Mouse (Mus musculus): ENCODE measurements around the gene Onecut1.

The Onecut1 gene

DNA sequence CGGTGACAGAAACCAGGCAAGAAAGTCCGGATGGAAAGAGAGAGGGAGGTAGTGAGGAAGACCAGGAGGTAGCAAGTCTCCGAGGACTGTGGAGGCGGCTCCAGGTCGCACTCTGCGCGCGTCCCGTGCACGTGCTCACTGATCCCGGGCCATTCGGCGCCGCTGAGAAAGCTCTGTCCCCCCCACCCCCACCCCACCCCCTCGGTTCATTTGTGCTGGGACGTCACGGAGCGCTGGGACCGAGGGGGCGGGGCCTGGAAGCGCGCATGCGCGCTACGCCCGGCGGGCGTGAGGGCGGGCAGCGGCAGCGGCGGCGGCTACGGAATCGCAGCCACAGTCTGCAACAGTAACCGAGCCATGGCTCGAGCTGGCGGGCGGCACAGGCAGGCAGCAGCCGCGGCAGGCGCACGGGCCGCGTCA lies at the start of gene Onecut1:
TSS of gene Onecut1 (plus strand) at position 361 of the 420 bp plus-strand sequence.
- DNase-seq (ENCODE audit: low read depth, low spot score): peak; percentile 66

- DNase-seq (ENCODE audit: low read depth, low spot score): peak; percentile 3
Observed at GRCm38 (mm10) chr9:74819736-74820511, 41.8 kb upstream of the Onecut1 start.

- no peak for DNase-seq (ENCODE audit: low read depth, low spot score)
Observed at GRCm38 (mm10) chr9:74825102-74825501, 36.6 kb upstream of the Onecut1 start.

GRCm38 (mm10) chr9:74829206-74829605 lies 32.5 kb upstream of the Onecut1 start:
- no peak for DNase-seq (ENCODE audit: low read depth, low spot score)

DNA sequence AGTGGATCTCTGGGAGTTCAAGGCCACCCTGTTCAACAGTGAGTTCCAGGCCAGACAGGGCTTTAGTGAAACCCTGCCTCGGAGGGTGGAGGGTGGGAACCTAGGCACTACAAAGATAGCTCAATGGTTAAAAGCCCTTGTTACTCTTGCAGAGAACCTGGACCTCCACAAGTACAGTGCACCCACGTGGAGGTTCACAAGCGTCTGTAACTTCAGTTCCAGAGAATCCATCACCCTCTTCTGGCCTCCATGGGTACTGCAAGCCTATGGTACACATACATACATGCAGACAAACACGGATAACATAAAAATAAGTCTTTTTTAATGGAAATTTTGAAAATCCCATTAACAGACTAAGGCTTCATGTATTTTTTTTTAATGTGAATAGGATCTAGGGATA lies 18.8 kb upstream of the Onecut1 start:
- no peak for DNase-seq (ENCODE audit: low read depth, low spot score)

GRCm38 (mm10) chr9:74846867-74847830 lies 14.6 kb upstream of the Onecut1 start:
- no peak for DNase-seq (ENCODE audit: low read depth, low spot score)

GRCm38 (mm10) chr9:74848411-74849194 lies 13.1 kb upstream of the Onecut1 start:
- no peak for DNase-seq (ENCODE audit: low read depth, low spot score)

DNA sequence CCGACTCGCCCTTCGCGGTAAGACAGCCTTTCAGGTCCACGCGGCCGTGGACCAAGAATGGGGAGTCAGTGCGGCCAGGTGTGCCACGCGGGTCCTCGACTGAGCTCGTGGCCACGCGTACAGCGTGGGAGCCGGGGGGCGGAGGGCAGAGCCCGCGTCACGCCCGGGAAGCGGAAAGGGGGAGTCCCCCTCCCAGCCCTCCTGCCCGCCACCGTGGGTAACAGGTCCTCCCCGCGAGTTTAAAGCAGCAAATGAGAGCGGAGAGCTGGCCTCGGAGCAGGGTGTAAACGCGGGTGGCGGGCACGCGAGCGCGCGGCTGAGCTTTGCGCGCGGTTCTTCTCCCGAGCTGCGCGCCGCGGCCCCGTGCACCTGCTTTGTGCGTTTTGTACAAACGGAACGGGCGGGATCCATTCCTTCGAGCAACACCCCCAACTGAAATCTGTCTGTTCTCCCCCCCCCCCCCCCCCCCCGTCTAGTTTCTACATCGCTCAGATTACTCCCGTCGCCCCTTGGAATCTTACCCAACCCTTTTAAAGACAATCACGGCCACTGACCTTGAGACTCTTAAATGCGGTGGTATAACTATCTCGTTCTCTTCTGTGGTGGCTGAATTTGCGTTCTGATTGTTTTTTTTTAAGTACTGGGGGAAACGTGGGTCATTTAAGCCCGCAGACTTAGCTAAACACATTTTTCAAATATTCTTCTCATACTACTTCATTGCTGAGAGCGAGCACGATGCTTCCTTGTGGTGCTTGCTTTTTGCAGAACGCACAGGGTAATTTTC lies 12.3 kb upstream of the Onecut1 start:
- no peak for DNase-seq (ENCODE audit: low read depth, low spot score)

GRCm38 (mm10) chr9:74849979-74850780 lies 11.5 kb upstream of the Onecut1 start:
- DNase-seq (ENCODE audit: low read depth, low spot score): no peak

- DNase-seq (ENCODE audit: low read depth, low spot score): no peak
Observed at GRCm38 (mm10) chr9:74850781-74851145, 11.0 kb upstream of the Onecut1 start.

DNA sequence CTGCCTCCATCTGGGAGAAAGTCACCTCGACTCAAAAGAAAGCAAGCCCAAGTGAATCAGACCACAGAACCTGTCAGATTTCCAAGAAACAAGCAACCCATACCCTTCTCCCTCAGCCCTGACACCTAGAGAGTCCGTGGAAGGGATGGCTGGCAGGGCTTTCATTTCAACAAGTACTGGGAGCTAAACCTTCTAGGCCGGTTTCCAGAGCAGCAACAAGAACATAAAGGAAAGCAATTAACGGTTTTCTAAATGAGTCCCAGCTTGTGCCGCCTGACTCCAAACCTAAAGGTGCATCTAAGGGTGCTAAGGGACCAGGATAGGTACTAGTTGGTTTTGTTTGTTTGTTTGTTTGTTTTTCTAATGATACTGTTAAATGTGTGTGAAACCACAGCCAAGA lies 10.1 kb upstream of the Onecut1 start:
- no peak for DNase-seq (ENCODE audit: low read depth, low spot score)

DNA sequence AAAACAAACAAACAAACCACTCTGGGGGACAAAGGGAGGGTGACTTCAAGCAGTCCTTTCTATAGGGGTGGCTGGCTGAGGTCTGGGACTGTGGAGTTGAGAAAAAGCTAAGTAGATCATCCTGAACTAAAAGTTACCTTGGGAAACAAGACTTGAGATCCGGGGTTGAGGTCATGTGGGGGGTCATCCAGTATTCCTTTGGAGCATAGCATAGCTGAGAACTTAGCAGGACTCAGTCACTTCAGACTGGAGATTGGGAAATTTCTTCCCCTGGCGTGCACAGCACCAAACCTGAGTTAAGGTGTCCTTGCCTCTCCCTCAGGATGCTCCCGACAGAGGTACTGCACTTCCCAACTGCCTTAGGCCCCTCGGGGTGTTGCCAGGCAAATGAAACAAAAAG lies 9.4 kb upstream of the Onecut1 start:
- no peak for DNase-seq (ENCODE audit: low read depth, low spot score)

DNA sequence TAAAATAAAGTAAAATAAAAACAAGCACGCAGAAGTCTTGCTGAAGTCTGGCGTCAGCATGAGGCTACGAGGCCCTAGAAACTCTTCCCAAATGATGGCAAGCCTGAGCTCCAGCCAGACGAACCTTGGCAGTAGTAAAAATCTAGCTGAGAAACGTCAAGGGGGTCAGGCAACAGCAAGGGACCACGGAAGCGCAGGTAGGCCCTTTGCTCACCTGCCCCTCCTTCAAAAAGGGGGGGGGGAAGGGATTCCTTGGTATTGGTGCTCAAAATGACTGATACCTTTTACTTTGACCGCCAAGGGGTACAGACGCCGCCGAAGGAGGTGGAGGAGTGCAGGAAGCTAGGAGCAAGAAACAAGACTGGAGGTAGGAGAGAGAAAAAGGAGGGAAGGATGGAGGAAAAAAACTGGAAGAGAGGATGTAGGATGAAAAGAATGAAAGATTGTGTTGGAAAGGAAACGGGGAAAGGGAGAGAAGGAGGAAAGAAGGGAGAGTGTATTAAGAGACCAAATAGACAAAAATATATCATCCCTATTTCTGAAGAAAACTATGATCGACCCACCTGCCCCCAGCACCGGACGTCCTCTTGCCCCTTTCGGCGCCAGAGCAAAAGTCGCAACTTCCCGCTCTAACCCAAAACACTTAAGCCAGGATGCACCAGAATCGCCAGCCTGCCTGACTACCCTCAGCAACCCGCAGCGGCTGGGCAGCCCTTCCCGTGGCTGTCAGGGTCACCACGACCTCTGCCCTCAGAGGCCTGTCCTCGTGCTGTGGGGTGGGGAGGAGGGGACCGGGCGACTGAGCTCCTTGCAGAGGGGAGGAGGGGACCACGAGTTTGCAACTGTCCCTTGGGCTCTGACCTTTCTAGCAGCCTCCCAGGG lies 8.3 kb upstream of the Onecut1 start:
- no peak for DNase-seq (ENCODE audit: low read depth, low spot score)

- DNase-seq (ENCODE audit: low read depth, low spot score): no peak
Observed at GRCm38 (mm10) chr9:74854073-74854591, 7.6 kb upstream of the Onecut1 start.

DNA sequence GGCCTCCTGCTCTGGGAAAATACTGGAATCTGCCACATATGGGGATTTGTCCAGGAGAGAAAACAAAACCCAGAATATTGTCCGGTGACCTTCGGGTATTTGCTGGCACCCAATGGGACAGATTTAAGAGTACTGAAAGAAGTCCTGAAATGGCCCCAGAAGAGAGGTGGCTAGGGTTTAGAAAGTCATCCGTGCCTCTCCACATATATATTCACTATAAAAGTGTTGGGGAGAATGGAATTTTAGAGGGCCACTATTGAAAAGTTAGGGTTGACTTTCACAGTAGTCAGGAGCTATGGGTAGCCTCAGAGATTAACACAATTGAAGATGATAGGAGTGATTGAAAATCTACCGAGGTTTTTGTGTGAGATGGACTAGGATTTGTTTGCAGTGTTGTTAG lies 6.3 kb upstream of the Onecut1 start:
- no peak for DNase-seq (ENCODE audit: low read depth, low spot score)

DNA sequence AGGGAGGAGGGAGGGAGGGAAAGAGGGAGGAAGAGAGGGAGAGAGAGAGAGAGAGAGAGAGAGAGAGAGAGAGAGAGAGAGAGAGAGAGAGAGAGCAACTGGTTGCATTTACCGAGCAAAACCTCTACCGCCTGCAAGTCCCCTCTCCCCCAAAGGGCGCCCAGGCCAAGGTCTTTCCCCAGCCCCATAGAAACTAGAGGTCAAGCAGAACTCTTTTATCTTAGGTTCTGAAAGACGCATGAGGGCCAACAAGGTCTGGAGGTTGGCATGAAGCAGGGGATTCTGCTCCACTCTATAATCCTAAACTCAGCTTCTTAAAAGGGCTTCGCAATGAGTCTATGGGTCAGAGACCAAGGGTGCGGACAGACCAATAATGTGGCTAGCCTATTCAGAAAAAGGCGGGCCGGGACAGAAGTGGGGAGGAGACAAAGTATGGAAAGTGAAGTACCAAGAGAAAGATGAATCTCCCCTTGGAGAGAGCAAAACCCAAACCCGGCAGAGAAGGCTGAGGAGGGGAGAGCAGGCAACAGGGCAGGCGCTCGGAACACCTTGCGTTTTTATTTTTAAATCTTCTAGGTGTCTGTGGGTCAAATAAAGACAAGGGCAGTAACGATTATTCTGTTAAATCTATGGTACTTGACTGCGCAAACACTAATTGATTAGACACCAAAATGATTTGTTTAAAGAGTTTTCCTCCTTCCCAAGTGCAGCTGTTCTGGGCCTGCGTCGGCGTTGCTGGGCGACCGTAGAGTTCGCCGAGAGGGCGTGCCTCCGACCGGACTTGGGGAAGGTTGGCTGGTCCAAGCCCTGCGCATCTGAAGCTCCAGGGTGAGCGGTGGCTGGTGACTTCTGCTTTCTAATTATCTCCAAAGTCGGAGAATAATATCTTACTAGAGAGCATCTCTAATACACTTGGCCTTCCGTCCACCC lies 4.9 kb upstream of the Onecut1 start:
- DNase-seq (ENCODE audit: low read depth, low spot score): no peak

DNA sequence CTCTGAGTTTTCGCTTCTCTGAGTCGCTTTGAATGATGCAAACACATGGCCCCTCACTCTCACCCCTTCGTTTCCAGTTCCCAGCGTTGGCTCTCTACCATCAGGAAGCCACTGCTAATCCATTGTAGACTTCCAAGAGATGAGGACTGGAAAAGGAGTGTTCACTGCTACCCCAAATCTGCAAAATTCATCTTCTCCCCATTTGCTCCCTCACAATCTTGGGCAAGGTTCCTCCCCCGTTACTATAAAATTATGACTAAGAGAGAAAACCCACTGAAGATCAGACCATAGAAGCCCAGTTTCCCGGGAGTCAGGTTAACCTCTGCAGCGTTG lies 4.2 kb upstream of the Onecut1 start:
- no peak for DNase-seq (ENCODE audit: low read depth, low spot score)

- DNase-seq (ENCODE audit: low read depth, low spot score): no peak
Observed at GRCm38 (mm10) chr9:74858111-74858510, 3.6 kb upstream of the Onecut1 start.
